Mouse (Mus musculus): ENCODE measurements around the gene Txndc11. TPM values are rescaled to one million over a fixed set of nuclear protein-coding genes. Genes with fewer than 3 reads are reported as not detected.

Gene Txndc11
- total RNA-seq, 2 experiments from 2014 or later = 26.4 to 27.5 TPM

- no peak for DNase-seq
These were observed 29.5 kb downstream of the Txndc11 start for GRCm38 (mm10) chr16:11104905-11105304.

GRCm38 (mm10) chr16:11097301-11097700 lies 37.1 kb downstream of the Txndc11 start:
- DNase-seq = no peak

DNA sequence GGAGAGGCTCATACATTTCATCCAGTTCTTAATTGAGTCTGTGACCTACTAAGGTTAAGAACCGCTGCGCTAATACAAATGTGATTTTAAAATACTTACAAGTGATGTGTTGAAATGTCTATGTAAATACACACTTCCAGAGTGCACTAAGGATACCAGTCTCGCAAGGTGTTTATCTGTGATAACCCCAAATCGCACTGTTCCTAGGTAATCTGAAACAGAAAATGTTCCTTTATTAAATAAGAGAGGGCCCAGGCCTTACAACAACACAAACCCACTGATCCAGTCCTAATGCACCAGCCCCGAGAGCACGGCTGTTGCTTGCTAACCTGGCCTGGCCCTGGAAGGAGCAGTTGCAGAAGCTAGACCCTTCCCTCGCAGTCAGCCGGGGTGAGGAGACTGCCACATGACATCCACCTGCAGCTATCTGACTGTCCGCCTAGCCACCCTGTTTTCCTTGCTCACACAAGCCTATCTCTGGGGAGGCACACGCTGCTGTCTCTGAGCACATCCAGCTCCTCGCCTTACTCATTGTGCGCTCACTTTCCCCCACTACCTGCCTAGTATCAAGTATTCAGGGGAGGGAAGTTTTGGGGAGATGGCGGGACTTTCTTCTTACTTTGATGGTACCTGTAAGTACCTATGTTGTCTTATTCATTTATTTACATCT lies 40.6 kb downstream of the Txndc11 start:
- no peak for DNase-seq

- no peak for DNase-seq
These were observed 41.9 kb downstream of the Txndc11 start for GRCm38 (mm10) chr16:11092523-11092922.

DNA sequence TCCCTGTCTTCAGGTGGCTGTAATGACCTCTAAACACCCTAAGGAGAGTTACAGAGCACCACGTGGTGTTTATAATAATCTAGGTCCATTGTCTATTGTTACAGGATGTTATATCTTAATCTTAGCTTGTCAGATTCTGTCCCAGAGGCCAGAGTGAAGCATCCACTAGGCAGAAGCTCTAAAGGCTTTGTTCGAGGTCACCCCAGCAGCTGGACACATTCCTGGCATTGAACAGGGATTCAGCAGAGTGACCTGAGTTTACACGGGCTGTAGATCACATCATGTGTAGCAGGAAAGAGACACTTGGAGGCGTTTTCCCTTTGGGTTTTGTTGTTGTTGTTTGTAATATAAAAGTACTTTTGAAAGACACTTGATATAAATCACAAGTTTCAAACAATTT lies 42.4 kb downstream of the Txndc11 start:
- no peak for DNase-seq

- DNase-seq = no peak
These were observed 43.4 kb downstream of the Txndc11 start for GRCm38 (mm10) chr16:11090836-11091570.

DNA sequence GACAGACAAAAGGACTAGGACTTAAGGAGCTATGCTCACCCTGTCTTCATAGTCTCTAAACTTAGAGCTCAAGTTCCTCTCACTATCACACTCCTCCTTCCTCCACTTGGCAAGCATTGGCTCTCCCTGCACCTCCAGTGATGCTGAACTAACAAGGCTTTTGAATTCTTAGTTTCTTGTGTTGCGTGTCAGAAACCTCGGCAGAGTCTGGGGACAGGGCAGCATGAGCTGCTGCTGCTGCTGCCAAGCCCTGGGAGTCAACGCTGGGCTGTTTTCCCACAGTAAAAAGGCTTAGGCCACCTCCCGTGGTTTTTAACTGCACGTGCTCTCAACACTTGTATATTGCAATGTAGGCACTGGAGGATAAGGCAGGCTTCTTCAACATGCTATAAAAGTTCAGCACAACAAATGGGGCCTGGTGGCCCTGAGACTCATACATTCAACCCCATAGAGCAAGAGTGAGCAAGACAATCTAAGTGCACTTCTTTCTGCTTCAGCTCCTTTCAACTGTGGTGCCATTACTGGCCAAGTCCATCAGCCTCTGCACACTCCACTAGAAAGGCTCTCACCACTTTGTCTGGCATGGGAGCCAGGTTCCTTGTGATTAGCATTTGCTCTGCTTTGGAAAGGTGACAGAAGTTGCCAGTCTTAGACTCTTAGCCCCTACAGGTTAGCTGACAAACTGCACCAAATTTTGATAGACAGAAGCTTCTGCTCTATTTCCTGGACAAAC lies 47.4 kb downstream of the Txndc11 start:
- no peak for DNase-seq

DNA sequence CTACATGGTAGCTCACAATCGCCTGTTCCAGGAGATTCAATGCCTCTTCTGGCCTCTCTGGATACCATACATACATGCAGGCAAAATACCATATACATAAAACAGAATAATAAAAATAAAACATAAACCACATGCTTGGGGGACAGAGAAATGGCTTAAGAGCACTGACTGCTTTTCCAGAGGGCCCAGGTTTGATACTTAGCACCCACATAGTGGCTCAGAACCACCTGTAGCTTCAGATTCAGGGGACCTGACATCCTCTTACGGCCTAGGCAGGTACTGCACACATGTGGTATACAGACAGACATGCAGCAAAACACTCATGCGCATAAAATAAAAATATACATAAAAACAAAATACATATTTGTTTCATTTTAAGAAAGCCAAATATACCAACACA lies 48.2 kb downstream of the Txndc11 start:
- no peak for DNase-seq

DNA sequence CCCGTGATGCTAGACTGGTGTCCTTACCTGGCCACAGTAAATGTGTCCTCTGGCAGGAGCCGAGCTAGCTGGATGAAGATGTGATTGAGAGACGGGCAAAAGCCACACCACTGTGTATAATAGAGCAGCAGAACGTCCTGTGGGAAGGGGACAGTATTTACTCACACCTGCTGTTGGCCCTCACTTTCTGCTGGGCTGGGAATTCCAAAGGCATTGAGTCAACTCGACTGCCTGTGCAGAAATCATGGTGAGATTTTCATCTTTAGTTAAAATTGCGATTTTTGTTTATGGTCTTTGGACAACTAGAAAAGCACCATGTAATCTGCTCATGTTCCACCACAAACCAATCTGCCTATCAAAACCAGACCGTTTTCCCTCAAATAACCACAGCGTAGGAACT lies 50.3 kb downstream of the Txndc11 start:
- no peak for DNase-seq

GRCm38 (mm10) chr16:11078216-11078869 lies 56.1 kb downstream of the Txndc11 start:
- DNase-seq = no peak

DNA sequence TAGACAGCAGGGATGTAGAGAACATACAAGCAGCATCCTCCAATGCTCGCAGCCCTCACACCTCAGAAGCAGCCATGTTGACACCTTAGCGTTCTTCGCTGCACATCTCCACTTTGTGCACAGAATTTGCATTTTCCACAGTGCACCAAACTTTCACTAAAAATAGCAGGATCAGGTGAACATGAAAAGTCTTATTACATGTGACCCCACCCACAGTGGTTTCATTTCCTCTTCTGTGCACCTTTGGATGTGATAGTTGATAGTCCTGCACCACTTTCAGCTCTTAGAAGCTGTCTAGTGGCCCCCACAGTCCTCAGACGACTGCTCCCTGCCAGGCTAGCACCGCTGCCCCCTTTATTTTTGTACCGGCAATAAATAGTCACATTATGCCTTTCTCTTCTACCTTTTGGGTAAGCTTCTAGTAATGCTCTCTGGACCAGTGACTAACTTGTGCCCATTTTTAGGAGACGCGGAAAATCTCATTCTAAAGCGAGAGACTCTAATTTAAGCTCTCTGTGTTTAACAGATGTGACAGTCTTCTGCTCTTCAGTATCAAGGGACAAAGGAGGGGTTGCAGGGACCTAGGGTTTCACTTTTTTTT lies 56.7 kb downstream of the Txndc11 start:
- no peak for DNase-seq

DNA sequence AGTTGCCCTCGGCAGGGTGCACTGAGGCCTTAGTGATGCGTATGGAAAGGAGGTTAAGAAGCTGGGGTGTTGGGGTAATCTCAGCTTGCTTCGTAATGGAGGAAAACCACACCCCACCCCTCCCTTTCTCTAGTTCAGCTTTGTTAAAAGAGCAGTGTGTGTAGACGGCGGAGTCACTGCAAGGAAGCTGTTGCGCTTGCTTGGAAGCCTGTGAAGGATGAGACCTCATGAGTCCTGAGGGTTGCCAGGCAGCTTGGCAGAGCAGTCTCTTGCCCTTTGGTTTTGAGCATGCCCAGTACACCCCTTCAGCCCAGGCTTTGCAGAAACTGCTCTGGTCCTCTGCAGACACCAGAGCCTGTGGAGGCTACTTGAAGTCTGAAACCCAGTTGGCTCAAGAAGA lies 61.4 kb downstream of the Txndc11 start:
- no peak for DNase-seq

GRCm38 (mm10) chr16:11072454-11072853 lies 62.0 kb downstream of the Txndc11 start:
- no peak for DNase-seq

GRCm38 (mm10) chr16:11071887-11072286 lies 62.6 kb downstream of the Txndc11 start:
- DNase-seq = no peak

- no peak for DNase-seq
These were observed 63.3 kb downstream of the Txndc11 start for GRCm38 (mm10) chr16:11071176-11071575.

DNA sequence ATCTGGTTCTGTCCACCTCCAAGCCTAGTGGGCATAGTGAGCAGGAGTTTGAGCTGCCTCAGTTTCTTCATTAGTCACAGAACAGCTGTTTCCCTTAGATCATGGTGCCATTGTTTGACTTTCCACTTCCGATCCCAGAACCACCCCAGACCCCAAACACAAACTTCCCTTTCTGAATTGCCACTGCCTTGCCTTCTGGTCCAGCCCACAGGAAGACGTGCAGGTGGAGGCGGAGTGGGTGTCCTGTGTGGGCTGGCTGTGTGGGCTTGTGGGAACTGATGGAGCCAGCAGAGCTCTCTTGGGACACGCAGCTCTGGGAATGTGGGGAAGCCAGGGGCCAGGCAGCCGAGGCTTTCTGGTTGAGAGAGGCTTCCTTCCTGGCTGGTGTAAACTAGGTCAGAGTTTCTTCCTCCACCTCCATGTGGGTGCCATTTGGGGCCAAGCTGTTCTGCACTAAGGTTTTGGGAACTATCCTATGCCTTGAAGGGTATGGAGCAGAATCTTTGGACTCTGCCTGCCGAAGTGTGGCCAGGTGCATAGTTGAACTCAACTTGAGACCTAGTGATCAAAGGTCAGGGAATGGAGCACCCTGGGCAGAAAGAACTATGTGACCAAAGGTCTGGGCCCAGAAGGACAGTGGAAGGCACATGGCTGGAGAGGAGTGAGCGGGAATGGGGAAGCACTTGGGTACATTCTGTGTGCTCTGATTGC lies 64.6 kb downstream of the Txndc11 start:
- peak; percentile 47 for DNase-seq

- no peak for DNase-seq
These were observed 65.2 kb downstream of the Txndc11 start for GRCm38 (mm10) chr16:11069271-11069670.

- no peak for DNase-seq
These were observed 65.8 kb downstream of the Txndc11 start for GRCm38 (mm10) chr16:11068666-11069065.

GRCm38 (mm10) chr16:11066833-11067191 lies 67.6 kb downstream of the Txndc11 start:
- DNase-seq = peak; percentile 72

DNA sequence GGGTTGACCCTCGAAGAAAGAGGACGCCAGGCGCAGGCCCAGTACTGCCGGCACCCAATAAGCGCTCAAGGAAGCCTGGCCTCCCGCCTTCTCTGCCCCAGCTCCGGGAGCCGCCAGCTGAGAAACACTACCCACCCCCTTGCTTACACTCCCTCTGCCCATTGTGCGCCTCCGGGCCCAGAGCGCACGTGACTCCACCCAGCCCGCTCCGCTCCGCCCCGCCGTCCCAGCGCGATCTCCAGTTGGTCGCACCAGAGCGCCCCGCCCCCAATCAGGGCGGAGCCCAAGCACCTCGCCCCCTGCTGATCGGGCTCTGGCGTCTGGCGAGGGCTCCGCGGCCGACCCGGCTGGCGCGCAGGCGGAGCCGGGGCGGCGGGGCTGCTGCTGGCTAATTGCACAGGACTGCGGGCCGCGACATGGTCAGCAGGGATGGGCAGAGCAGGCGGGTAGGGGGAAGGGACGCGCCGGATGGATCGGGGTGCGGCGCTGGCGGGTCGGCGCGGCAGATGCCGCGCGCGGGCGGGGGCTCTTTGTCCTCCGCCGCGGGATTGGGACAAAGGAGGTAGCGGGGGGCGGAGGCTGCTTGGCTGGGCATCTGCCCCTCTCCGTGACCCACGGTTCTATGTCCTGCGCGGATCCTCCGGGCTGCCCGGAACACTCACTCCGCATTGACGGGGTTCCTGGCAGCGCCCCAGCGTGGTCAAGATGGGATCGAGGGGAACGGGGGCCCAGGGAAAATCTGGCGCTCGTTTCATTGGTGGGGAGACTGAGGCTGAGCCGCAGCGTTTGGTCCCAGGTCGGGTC lies 68.2 kb downstream of the Txndc11 start, which contains the start of gene Litaf:
Litaf (minus strand) TSS at position 129 of the 804 bp plus-strand sequence.
- DNase-seq = peak; percentile 99

GRCm38 (mm10) chr16:11065431-11065830 lies 69.0 kb downstream of the Txndc11 start:
- no peak for DNase-seq
